Mouse (Mus musculus) splenic B cell, adult 2 months (primary cell): Measurements from ENCODE around the gene Gm27029.
A peak's percentile ranks its signal among the peaks of the same experiment; 100 is the strongest.
"Not testable (repeated sequence)": the region's sequence is repeated elsewhere in the genome, so short reads cannot be mapped to it uniquely, and the experiment has no call there.

ENCODE experiments used
- DNase-seq: peaks from one replicate; pipeline ENCODE4 v3.0.0-alpha.2; 2011; ENCODE audit warnings: low read depth, low spot score
- H3K27me3 ChIP-seq: 2 replicates; pipeline ENCODE4 v1.6.1; 2012; ENCODE audit warnings: mild to moderate bottlenecking, low read length, moderate library complexity, mixed read lengths; ENCODE audit not compliant: control insufficient read depth, poor library complexity, insufficient read depth, severe bottlenecking
- H3K36me3 ChIP-seq: 2 replicates; pipeline ENCODE4 v1.6.1; 2012; ENCODE audit warnings: mild to moderate bottlenecking, low read length, moderate library complexity, mixed read lengths; ENCODE audit not compliant: control insufficient read depth, poor library complexity, insufficient read depth, severe bottlenecking

Gene Gm27029

DNA sequence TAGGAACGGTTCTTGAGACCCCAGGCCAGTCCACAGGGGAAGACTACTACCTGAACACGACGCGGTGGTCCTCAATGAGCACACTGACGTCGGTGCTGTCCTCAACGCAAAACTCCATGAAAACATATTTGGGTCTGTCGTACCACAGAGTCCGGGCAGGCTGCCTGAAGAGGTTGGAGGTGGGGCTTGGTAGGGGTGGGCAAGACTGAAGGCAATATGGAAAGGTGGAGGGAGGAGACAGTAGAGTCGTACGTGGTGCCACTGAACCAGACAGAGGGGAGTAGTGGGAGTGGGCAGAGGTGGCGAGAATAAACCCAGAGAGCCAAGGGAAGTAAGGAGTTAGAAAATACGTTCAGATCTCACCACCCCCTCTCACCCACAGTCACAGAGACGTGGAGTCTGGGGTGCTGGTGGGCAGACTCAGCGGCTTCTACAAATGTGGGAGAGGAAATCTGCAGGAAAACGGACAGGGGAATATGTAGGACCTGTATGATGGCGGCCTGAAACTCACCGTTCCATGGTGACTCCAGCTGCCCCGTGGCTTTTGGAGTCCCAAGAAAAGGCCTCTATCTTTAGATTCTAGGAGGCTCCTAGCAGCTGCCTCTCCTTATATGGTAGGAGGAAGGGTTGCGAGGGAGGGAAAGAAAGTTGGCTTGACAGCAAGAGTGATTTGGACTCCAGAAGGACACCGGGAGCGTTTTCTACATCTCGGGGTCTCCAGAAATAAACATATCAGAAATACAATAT, at the start of gene Gm27029:
Gene Gm27029, minus strand, starts transcription at position 692 of the 747 bp plus-strand sequence.
- H3K36me3 ChIP-seq, result 0 out of 2 replicates have a peak, but pooled peaks cover 2% of the 10 kb centered on the region
- H3K27me3 ChIP-seq, result no peaks in the 10 kb centered on the region
- DNase-seq, result peak; percentile 15

DNA sequence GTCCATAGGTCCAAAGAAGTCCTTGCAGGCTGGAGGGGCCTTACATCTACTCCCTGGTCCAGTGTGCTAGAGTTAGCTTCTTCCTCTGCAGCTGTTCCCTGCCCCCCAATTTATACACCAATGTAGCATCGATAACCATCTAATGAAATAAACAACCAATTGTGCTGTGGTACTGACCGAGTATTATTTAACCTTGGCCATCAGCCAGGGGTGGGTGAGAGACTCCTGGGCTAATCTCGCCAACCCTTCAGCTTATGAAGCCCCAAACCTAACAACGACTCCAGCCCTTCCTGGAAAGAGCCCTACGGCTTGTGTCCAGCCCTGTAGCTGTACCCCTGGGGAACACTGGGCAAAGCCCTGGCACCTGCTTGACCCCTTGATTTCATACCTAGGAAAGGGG, 49.7 kb upstream of the Gm27029 start:
- Histone ChIP-seq H3K36me3 (no peaks in the 10 kb centered on the region), H3K27me3 (no peaks in the 10 kb centered on the region)
- DNase-seq, result no peak

DNA sequence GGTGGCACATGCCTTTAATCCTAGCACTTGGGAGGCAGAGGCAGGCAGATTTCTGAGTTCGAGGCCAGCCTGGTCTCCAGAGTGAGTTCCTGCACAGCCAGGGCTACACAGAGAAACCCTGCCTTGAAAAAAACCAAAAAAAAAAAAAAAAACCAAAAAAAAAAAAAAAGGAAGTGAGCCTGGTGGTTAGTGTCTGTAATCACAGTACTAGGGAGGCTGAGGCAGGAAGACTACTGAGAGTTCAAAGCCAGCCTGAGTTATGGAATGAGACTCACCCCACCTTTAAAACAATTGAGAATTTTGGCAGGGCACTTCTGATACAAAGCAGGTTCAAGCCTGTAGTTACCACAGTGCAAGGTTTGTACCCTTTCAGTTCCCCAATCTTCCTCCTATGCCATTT, 49.1 kb upstream of the Gm27029 start:
- H3K27me3 ChIP-seq, H3K36me3 ChIP-seq, DNase-seq: not testable (repeated sequence)

DNA sequence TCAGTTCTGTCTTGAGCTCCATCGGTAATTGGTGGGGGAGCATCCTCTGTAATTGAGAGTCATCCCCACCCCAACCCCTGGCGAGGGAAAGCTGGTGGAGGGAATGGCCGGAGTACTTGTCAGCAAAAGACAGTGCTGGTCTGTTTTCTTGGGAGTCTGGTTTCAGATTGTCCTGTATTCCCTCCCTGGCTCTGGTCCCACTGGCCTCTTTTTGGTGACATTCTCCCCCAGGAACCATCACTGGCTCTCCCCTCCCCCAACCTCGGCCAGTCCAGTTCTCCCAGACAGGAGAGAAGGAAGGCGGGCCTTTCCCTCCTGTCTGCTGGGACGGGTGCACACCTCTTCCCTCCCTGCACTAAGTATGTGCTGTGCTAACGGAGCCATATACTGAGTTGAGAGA, 47.7 kb upstream of the Gm27029 start:
- Histone ChIP-seq H3K27me3 (peaks cover 4% of the 10 kb centered on the region; the same call in 1 of the 2 replicates), H3K36me3 (no peaks in the 10 kb centered on the region)
- no peak for DNase-seq

DNA sequence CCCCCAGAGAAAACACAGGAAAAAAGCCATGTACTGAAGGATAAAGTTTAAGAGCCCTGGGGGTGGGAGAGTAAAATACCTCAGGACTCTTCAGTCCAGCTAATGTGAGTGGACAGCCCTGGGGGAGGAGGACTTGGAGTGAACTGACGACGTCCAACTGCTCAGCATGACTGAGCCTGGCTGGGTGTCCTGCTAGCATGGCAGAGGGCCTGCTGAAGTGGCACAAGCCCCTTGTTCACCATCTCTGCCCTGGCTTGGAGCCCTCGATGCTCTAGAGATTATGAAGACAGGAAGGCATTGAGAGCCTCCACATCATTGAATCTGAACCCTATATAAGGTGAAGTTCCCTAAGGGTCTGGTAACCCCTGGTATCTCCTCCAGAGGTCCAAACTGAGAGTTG, 47.3 kb upstream of the Gm27029 start:
- Histone ChIP-seq H3K27me3 (peaks cover 4% of the 10 kb centered on the region; the same call in 1 of the 2 replicates), H3K36me3 (no peaks in the 10 kb centered on the region)
- DNase-seq, result no peak

DNA sequence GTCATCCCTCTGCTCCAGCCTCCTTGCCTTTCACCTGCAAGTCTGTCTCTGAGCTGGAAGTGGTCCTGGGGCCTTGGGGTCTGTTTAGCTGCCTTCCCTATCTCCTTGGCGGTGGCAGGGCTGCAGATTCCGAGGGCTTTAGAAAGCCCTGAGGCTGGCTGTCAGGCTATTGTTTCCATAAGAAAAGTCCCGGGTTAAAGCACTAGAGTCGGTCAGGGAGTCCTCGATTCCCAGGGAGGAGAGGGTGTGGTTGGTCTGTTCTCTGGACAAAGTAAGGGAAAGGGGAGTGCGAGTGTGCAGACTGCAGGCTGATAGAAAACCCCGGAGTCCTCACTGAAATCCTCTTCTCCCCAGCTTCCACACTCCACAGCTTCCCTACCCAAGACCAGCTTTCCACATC, 45.6 kb upstream of the Gm27029 start:
- no peak for DNase-seq
- peaks cover 4% of the 10 kb centered on the region; the same call in 1 of the 2 replicates for H3K27me3 ChIP-seq
- no peaks in the 10 kb centered on the region for H3K36me3 ChIP-seq

DNA sequence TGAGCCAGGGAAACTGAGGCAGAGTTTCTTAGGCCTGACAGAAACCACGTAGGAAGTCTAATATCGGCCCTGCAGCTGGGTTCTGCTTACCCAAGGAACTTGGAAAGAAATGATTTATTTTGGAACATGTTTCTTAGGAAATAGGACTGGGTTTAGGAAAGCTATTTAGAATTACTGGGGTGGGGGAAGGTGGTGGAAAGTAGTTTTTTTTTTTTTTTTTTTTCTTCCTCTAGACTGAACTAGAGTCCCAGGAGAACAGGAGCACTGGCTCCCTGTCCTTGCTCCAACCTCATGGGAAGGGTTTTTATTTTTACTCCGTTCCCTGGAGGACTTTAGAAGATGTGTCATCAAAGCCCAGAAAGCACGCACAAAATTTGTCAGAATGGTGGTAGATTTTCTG, 44.6 kb upstream of the Gm27029 start:
- Histone ChIP-seq H3K36me3 (no peaks in the 10 kb centered on the region), H3K27me3 (peaks cover 4% of the 10 kb centered on the region; the same call in 1 of the 2 replicates)
- no peak for DNase-seq

DNA sequence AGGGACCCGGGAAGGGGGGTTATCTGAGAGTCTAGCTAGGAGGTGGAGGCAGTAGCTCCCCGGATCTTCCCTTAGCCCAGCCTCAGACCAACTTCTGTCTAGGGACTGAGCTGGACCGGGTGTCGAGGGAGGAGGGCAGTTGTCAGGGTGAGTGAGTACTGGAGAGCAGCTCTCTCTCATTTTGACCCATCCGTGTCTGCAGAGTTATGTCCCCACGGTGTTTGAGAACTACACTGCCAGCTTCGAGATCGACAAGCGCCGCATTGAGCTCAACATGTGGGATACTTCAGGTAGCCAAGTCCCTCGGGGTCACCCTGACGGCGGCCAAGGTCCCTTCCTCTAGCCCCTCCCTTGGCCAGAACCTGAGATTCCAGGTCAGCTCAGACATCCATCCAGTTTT, 44.1 kb upstream of the Gm27029 start:
- peak; percentile 16 for DNase-seq
- H3K27me3 ChIP-seq, result peaks cover 4% of the 10 kb centered on the region; the same call in 1 of the 2 replicates
- H3K36me3 ChIP-seq, result no peaks in the 10 kb centered on the region

DNA sequence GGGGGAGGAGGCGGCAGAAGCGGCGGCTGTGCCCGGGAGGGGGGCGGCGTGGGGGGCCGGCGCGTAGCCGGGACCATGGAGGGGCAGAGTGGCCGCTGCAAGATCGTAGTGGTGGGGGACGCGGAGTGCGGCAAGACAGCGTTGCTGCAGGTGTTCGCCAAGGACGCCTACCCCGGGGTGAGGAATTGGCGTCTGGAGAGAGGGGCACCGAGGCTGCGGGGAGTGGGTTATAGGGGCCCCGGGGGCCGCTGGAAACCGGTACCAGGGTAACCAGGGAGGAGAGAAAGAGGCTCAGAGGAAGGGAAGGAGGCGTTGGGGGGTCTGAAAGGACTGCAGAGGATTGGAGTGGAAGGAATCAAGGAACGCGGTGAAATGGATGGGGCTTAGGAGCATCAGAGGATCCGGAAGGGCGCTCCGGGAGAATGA, 43.7 kb upstream of the Gm27029 start:
- Histone ChIP-seq H3K27me3 (peaks cover 4% of the 10 kb centered on the region; the same call in 1 of the 2 replicates), H3K36me3 (no peaks in the 10 kb centered on the region)
- DNase-seq, result no peak

DNA sequence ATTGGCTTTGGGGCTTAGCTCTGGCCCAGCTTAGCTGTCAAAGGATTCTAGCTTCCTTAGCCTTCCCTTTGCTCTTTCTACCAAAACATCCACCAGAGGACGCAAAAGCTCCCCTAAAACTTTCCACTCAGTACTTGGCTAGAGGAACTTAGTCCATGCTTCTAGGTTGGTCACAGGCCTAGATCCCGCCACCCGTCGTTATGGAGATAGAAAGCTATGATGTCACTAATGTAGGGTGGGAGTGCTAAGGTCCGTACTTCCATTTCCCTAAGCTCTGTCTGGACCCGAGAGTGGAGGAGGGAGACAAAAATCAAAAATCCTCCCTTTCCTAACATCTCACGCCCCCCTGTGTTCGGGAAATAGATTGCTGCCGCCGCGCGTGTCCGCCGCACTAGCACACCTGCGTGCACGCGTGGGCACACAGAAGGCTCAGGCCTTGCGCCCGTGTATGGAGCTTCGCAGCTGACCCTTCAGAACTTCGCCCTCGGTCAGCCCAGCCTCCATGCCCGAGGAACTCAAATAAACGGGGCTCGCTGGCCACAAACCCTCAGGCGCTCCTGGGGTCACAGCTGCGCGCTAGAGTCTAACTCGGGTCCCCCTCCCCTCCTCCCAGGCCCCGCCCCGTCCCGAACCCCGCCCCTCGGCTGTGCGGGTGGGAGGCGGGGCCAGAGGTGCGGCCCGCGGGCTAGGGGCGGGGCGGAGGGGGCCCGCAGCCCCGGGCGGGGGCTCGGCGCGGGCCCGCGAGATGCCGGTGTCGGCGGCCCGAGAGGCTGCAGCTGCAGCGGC, 43.1 kb upstream of the Gm27029 start:
- DNase-seq, result peak; percentile 71
- H3K36me3 ChIP-seq, result no peaks in the 10 kb centered on the region

DNA sequence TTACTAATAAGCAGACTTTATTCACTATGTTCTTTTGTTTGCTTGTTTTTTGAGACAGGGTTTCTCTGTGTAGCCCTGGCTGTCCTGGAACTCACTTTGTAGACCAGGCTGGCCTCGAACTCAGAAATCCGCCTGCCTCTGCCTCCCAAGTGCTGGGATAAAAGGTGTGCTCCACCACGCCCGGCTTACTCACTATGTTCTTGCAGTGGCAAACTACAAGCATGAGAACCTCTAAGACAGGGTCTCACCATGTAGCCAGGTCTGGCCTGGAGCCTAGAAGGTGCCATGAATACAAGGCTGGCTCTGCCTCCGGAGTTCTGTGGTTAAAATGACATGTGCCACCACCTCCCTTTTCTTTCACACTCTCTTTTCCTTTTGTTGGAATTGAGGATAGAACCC, 42.0 kb upstream of the Gm27029 start:
- H3K36me3 ChIP-seq, DNase-seq, H3K27me3 ChIP-seq: not testable (repeated sequence)

More for the DNA sequence above, 43.1 kb upstream of the Gm27029 start:
- peaks cover 4% of the 10 kb centered on the region; the same call in 1 of the 2 replicates for H3K27me3 ChIP-seq

DNA sequence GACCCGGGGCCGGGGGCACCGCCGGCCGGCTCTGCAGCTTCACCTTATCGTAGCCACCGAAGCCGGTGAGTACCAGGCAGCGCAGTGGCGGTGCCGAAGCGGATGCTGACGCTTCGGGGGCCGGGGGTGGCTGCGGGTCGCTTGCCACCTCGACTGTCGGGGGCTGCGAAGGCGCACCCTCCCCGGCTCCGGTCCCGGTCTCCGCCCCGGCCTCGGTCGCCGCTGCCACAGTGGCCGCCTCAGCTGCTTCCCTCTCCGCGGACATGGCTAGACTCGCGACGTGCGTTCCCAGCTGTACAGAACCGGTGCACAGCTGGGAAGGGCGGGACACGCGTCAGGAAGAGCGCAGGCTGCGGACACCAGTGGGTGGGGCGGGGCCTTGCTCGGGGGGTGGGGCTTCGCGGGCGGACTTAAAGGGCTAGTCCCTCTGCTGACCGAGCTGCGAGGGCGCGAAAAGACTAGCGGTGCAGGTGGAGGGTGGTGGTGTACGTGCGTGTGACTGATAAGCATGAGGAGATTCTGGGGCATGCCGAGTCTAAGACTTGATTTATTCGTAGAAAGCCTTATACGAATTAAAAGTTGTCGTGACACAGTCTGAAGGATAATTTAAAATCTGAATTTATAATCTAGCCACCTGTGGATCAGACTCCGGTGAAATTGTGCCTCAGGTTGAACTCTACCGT, 41.4 kb upstream of the Gm27029 start, which contains the start of gene Vat1:
Gene Vat1, minus strand, starts transcription at position 362 of the 683 bp plus-strand sequence.
- peak; percentile 80 for DNase-seq
- peaks cover 2% of the 10 kb centered on the region; the same call in 1 of the 2 replicates for H3K36me3 ChIP-seq
- peaks cover 4% of the 10 kb centered on the region; the same call in 1 of the 2 replicates for H3K27me3 ChIP-seq

DNA sequence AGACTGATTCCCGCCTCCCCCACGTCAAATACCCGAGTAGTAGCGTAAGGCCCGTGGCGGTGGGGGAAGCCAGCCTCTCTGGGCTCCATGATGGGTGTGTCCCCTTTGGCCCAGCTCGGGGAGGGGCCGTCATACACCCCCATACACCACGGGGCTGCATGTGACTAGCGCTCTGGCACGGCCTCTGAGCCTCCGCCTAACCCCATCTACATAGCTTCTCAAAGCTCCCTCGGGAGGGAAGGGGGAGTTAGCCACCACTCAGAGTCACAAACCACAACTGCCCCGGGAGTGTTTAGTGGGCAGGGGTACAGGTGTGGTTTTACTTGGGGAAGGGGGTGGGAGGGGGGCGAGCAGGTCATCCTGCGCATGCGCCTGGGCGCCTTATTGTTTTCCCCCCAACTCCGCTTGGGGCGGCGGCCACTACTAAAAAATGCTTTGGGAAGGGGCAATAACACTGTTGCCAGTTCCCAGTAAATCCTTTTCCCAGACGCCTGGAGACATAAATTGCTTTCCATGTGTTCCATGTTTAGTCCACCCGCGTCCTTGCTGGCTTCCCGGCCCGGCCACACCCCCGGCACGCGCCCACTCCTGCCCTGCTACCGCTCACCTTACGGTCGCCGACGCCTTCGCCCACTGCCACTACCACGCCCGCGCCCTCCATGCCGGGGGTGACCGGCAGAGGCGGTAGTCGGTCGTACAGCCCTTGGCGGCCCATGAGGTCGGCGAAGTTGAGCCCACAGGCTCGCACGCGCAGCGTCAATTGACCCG, 40.7 kb upstream of the Gm27029 start:
- Histone ChIP-seq H3K36me3 (peaks cover 2% of the 10 kb centered on the region; the same call in 1 of the 2 replicates), H3K27me3 (peaks cover 4% of the 10 kb centered on the region; the same call in 1 of the 2 replicates)
- peak; percentile 83 for DNase-seq
